Mouse (Mus musculus) duodenum, adult 2 months (tissue): ENCODE measurements around the gene Igfbp1. TPM values are rescaled to one million over a fixed set of nuclear protein-coding genes. Genes with fewer than 3 reads are reported as not detected.

Source experiments
- polyA plus RNA-seq: library from polyadenylated mRNA; depleted of rRNA; stranded (reverse); fragments of >200 nt; gene quantifications from 2 replicates; pipeline ENCODE4 v1.2.3, GENCODE M21; 2012; ENCODE audit warnings: low replicate concordance; rRNA removed

Igfbp1 gene
- polyA plus RNA-seq: 0.06 TPM in 1 of 2 replicates, not detected in the other

GRCm38 (mm10) chr11:7197491-7197941, at the start of gene Igfbp1:
Gene Igfbp1 (plus strand): TSS chr11:7197782.

GRCm38 (mm10) chr11:7188469-7188868, 9.1 kb upstream of the Igfbp1 start, which contains the start of gene Gm11985:
Gene Gm11985 (minus strand): TSS chr11:7188569.

GRCm38 (mm10) chr11:7213501-7214341, 16.1 kb downstream of the Igfbp1 start, which contains the start of gene Igfbp3:
Gene Igfbp3 (minus strand): TSS chr11:7213923.

Other genes with a start within 250 kb of the Igfbp1 start
- gene Adcy1, start 134.3 kb upstream of the Igfbp1 start, polyA plus RNA-seq: 0.24 and 1.0 TPM in 2 replicates
- gene Gm11985, start 9.2 kb upstream of the Igfbp1 start, polyA plus RNA-seq: not detected in 2 replicates
- 69.7 and 115 TPM in 2 replicates for gene Igfbp3, start 16.1 kb downstream of the Igfbp1 start, polyA plus RNA-seq